Mouse (Mus musculus): Measurements from ENCODE around the gene D11Wsu47e.

The D11Wsu47e gene

DNA sequence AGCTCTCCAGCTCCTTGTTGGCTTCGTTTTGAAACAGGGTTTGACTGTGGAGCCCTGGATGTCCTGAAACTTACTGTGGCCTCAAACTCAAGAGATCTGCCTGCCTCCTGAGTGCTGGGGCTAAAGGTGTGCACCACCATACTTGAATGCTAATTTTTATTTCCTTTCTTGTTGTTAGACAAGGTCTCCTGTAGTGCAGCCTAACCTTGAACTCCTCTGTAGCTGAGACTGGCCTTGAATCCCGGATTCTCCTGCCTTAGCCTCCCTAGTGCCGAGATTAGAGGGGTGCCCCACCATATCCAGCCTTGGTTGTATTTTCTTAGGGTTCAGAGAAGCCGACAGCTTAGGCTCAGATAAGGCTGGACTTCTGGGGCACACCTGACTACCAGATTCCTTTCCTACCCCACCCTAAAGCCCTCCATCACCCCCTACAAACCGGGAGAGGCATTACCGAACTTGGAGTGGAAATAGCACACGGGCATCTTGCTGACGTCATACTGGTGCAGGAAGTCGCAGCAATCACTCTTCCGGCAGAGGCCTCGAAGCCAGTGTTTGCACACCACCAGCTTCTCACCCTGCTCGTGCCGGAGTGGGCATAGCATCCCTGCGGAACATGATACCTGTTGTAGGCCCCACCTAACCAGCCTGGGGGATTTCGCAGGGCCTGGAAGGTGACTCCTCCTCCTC is 21.9 kb downstream of the D11Wsu47e start:
- DNase-seq (ENCODE audit: low spot score in 2 of 2): no peak

- no peak for DNase-seq (ENCODE audit: low spot score in 2 of 2)
These were observed 24.5 kb downstream of the D11Wsu47e start for GRCm38 (mm10) chr11:113708629-113709213.

DNA sequence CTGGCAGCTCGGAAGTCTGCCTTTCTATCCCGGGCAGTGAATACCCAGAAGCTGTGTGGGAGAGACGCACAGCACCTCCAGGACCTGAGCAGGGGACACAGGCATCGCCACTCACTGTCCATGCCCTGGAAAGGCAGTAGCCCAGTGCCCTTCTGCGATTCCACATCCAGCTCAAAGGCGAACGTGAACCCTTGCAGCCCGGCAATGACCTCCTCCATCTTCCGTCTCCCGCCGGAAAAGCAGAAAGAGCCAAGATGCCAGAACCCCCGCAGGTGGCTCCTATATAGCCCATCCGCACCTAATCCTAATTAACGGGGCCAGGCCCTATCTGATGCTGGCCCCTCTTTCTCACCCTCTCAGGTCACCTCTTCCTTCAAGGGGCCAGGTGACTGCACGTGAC is 25.1 kb downstream of the D11Wsu47e start:
- DNase-seq (ENCODE audit: low spot score in 2 of 2): no peak

DNA sequence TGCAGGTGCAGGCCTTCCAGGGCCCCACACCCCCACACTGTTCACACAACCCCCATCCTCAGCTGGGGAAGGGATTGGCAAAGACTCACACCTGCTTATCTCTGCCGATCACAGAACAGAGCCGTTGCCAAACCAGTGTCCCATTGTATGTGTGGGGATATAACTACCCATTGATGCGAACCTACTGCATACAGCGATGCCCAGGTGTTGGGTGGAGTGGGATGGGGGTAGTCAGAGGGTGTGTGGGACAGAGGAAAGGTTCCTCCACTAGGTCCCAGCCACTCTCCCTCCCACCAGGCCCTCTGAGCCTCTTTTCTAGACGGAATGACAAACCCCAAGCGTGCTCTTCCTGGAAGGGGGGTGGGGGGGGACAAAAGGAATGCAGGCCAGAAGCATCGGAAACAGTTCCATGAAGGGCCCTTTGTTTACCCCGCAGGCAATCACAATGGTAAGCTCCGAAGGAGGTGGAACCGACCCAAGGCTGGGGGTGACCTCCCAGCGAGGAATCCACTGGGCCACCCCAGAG is 25.6 kb downstream of the D11Wsu47e start, which contains the start of gene Cpsf4l:
Gene Cpsf4l, minus strand, starts transcription at position 287 of the 526 bp plus-strand sequence.
- no peak for DNase-seq (ENCODE audit: low spot score in 2 of 2)

DNA sequence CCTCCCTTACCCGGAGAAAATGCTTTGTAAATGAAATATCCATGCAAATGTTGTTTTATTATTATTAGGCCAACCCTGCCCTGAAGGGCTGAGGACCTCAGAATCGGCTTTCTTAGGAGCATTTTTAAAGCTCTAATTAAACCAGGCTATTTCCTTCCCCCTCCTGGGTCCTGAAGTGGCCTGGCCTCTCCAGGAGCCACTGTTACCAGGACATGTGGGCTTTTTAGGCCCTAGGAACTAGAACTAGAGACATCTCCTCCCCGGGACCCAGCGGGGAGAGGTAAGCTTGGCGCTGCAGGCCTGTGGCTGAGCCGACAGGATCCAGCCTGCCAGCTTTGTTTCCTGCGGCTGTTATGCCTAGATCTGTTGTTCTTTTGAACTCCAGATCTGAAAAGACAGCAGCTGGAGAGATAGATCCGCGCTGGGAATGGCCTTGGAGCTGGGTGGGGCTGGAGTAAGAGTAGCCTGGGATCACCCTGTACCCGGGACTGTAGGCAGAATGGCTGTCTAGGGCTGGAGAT is 26.1 kb downstream of the D11Wsu47e start:
- no peak for DNase-seq (ENCODE audit: low spot score in 2 of 2)

DNA sequence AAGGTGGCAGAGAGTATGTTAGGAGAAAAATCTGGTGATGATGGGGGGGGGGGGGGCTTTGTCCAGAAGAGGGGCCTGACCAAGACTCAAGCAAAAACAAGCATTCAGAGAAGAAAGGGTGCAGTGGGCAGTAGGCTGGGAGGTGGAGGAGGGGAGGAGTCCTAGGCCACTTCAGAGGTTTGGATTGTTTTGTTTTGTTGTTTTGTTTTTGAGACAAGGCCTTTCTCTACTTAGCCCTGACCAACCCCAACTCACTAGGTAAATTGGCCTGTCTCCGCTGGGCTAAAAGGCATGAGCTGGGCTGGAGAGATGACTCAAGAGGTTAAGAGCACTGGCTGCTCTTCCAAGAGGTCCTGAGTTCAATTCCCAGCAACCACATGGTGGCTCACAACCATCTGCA is 26.8 kb downstream of the D11Wsu47e start:
- DNase-seq (ENCODE audit: low spot score in 2 of 2): no peak

- DNase-seq (ENCODE audit: low spot score in 2 of 2): no peak
These were observed 31.0 kb downstream of the D11Wsu47e start for GRCm38 (mm10) chr11:113715078-113715674.

DNA sequence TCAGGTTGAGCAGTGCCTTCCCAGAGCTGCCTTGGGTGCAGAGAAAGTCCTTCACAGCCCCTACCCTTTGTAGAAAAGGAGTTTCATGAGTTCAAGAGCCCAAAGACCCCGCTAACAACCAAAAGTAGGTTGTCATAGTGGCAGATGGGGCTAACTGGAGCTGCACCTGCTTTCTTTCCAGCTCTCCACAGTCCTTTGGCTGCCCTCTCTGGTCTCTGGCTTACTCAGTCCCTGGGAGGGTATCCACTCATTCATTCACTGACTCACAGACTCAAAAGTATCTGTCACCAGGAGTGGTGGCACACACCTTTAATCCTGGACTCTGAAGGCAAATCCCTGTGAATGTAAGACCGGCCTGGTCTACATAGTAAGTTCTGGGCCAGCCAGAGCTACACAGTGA is 31.9 kb downstream of the D11Wsu47e start:
- DNase-seq (ENCODE audit: low spot score in 2 of 2): no peak

DNA sequence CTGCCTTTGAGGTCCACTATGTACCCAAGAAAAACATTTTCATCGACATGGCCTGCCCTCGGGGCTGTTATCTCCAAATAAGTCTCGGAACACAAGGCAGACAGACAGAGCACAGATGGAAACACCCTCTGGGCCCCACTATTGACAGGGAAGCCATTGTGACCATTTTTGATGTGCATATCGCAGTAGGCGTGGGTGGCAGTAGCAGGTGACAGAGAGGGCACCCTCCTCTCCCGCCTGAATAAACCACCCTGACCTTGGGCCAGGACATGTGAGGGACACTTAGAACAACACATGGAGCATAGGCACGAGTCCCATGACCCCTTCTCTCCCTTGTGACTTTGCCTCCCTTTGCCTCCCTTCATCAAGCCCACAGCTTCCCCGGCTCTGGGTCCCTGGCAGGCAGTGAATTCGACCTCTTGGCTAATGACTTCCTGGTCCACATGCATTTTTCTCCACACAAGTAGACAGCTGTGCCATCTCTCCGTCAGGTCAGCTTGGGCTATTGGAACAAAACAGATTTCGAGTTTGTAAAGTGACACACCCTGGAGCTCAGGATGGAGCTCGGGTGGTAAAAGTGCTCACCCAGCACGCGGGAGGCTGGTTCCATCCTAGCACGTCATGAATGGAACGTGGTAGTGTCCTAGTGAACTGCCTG is 33.7 kb downstream of the D11Wsu47e start:
- no peak for DNase-seq (ENCODE audit: low spot score in 2 of 2)

GRCm38 (mm10) chr11:113722405-113723090 is 38.3 kb downstream of the D11Wsu47e start:
- DNase-seq (ENCODE audit: low spot score in 2 of 2): no peak

- DNase-seq (ENCODE audit: low spot score in 2 of 2): no peak
These were observed 41.2 kb downstream of the D11Wsu47e start for GRCm38 (mm10) chr11:113725235-113726048.

GRCm38 (mm10) chr11:113726994-113727888 is 43.0 kb downstream of the D11Wsu47e start:
- no peak for DNase-seq (ENCODE audit: low spot score in 2 of 2)

GRCm38 (mm10) chr11:113727992-113728391 is 43.8 kb downstream of the D11Wsu47e start:
- no peak for DNase-seq (ENCODE audit: low spot score in 2 of 2)

DNA sequence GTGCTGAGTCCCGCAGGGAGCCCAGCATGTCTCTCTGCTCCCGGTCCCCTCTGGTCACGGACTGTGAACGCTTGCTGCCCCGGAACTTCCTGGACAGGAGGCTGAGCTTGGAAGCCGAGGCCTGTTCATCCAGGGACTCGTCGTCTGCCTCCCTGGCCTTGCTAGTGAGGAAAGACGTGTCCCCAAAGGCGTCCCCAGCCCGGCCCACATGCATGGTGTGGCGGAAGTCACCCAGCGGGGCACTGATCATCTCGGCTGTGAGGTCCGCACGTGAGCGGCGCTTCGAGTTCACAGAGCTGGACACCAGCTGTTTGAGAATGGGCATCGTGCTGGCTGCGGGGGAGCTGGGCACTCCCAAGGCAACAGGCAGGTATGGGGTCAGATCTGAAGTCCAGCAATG is 45.0 kb downstream of the D11Wsu47e start:
- no peak for DNase-seq (ENCODE audit: low spot score in 2 of 2)

- no peak for DNase-seq (ENCODE audit: low spot score in 2 of 2)
These were observed 45.7 kb downstream of the D11Wsu47e start for GRCm38 (mm10) chr11:113729917-113730316.

- no peak for DNase-seq (ENCODE audit: low spot score in 2 of 2)
These were observed 46.7 kb downstream of the D11Wsu47e start for GRCm38 (mm10) chr11:113730879-113731278.

GRCm38 (mm10) chr11:113731945-113732612 is 47.9 kb downstream of the D11Wsu47e start:
- no peak for DNase-seq (ENCODE audit: low spot score in 2 of 2)

- DNase-seq (ENCODE audit: low spot score in 2 of 2): no peak
These were observed 49.6 kb downstream of the D11Wsu47e start for GRCm38 (mm10) chr11:113733631-113734364.

Measured in right cerebral cortex, adult 2 months (tissue).